Mouse (Mus musculus) limb, embryonic 12.5 days (tissue): Measurements from ENCODE around the gene Cops7a. TPM values are rescaled to one million over a fixed set of nuclear protein-coding genes. Genes with fewer than 3 reads are reported as not detected.

ENCODE experiments used
- ATAC-seq: fragments of 200-750 bp; cut with Nextera tagmentation; 2 replicates; pipeline ENCODE4 v1.8.0; 2017; ENCODE audit warnings: low read depth, moderate TSS enrichment; ENCODE audit not compliant: insufficient number of reproducible peaks, insufficient read depth, low FRiP score, low TSS enrichment
- H3K27ac ChIP-seq: fragments of 300-500 bp; sonication (generic); 2 replicates; pipeline ENCODE4 v1.5.1; 2016; ENCODE audit warnings: mild to moderate bottlenecking, moderate library complexity
- H3K27me3 ChIP-seq: fragments of 300-500 bp; sonication (generic); 2 replicates; pipeline ENCODE4 v1.6.1; 2016; ENCODE audit warnings: mild to moderate bottlenecking, moderate library complexity
- H3K36me3 ChIP-seq: fragments of 300-500 bp; sonication (generic); 2 replicates; pipeline ENCODE4 v1.6.1; 2016; ENCODE audit warnings: mild to moderate bottlenecking, moderate library complexity
- H3K4me1 ChIP-seq: fragments of 300-500 bp; sonication (generic); replicated peaks from 2 replicates; pipeline ENCODE4 v1.6.1; 2016
- H3K4me2 ChIP-seq: fragments of 300-500 bp; sonication (generic); 2 replicates; pipeline ENCODE4 v1.6.1; 2016; ENCODE audit warnings: mild to moderate bottlenecking, moderate library complexity
- H3K4me3 ChIP-seq: fragments of 300-500 bp; sonication (generic); replicated peaks from 2 replicates; pipeline ENCODE4 v1.5.1; 2016; ENCODE audit warnings: mild to moderate bottlenecking
- H3K9ac ChIP-seq: fragments of 300-500 bp; sonication (generic); replicated peaks from 2 replicates; pipeline ENCODE4 v1.6.1; 2016; ENCODE audit warnings: mild to moderate bottlenecking, moderate library complexity
- H3K9me3 ChIP-seq: fragments of 300-500 bp; sonication (generic); 2 replicates; pipeline ENCODE4 v1.6.1; 2016; ENCODE audit warnings: mild to moderate bottlenecking, moderate library complexity
- WGBS: fragments of 180-500 bp; shearing (Covaris S2); methylation state at CpG from one replicate; pipeline ENCODE4 v1.1.7; 2016; 5-methylcytosine and 5-hydroxymethylcytosine counted together
- polyA plus RNA-seq: library from polyadenylated mRNA; unstranded; fragments of >200 nt; fragmentation: Nextera tagmentation; extraction: Ambion mirVana; gene quantifications from 2 replicates; pipeline ENCODE4 v1.2.1, GENCODE M21; 2016

Cops7a gene
- polyA plus RNA-seq, 1 experiment from 2014 or later, result 114 TPM

DNA sequence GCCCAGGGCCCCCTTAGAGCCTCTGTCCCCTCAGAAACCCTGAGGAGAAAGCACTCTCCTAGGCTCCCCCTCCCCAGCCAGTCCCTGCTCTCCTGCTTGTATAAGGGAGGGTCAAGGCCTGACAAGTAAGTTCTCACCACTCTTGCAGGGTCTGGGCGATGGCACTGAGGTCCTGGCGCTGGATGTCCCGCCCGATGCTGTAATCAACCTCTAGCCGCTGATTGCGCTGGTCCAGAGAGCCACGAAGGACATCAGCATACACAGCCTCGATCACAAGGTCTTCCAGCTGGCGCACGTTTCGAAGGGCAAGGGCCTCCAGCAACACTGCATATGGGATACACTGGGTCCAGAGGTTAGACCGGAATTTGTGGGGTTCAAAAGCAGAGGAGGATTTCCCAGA lies 4.3 kb downstream of the Cops7a start:
- Histone ChIP-seq H3K4me2 (no peak overlapping the region), H3K9me3 (no peaks in the 10 kb centered on the region), H3K36me3 (peaks cover 66% of the 10 kb centered on the region), H3K9ac (no peak overlapping the region), H3K27ac (no peak overlapping the region), H3K4me3 (no peak overlapping the region), H3K4me1 (peaks cover 10% of the 10 kb centered on the region), H3K27me3 (no peaks in the 10 kb centered on the region)
- no peak for ATAC-seq
- WGBS, result 93% methylated on average over 12 of the region's 12 CpGs

DNA sequence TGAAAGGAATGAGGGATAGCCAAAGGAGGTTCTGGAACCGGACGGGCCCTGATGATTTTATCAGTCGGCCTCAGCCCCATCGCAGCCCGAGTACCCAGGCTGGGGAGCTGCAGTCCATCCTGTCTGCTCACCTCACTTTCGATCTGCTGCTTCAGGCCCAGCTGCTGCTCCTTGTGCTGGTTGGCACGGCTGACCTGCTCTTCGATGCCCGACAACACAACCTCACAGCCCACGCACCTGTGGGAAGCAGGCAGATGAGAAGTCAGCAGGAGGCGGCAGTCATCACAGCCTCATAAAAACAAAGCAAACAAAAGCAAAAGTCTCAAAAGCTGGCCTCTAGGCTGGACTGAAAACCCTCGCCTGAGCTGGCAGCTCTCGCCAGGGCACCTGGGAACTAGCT lies 5.4 kb downstream of the Cops7a start:
- no peaks in the 10 kb centered on the region for H3K9me3 ChIP-seq
- H3K27ac ChIP-seq, result no peak overlapping the region
- peaks cover 77% of the 10 kb centered on the region for H3K36me3 ChIP-seq
- peaks cover 9% of the 10 kb centered on the region for H3K4me1 ChIP-seq
- H3K9ac ChIP-seq, result no peak overlapping the region
- 91% methylated on average over 13 of the region's 13 CpGs for WGBS
- H3K27me3 ChIP-seq, result no peaks in the 10 kb centered on the region
- no peak overlapping the region for H3K4me3 ChIP-seq
- ATAC-seq, result no peak
- no peak overlapping the region for H3K4me2 ChIP-seq

DNA sequence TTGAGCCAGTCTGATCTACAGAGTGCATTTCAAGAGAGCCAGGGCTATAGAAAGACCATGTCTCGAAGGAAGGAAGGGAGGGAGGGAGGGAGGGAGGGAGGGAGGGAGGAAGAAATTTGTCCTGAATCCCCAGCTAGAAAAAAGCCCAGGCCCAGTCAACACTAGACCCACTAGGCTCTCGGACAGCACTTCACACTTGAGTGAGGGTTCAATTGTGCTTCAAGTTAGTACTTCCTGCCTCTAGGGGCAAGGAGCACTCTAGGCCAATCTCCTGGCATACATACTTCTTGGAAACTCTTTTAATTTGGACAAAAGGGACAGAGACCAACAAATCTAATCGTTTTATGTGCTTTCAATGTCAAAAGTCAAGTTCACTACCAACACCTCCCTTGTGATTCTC lies 7.2 kb downstream of the Cops7a start:
- no peaks in the 10 kb centered on the region for H3K27me3 ChIP-seq
- H3K9me3 ChIP-seq, result no peaks in the 10 kb centered on the region
- no peak overlapping the region for H3K4me2 ChIP-seq
- H3K36me3 ChIP-seq, result peaks cover 77% of the 10 kb centered on the region
- WGBS, result 84% methylated on average over 3 of the region's 3 CpGs
- no peak overlapping the region for H3K27ac ChIP-seq
- ATAC-seq, result no peak
- H3K9ac ChIP-seq, result no peak overlapping the region
- H3K4me3 ChIP-seq, result no peak overlapping the region
- no peaks in the 10 kb centered on the region for H3K4me1 ChIP-seq

DNA sequence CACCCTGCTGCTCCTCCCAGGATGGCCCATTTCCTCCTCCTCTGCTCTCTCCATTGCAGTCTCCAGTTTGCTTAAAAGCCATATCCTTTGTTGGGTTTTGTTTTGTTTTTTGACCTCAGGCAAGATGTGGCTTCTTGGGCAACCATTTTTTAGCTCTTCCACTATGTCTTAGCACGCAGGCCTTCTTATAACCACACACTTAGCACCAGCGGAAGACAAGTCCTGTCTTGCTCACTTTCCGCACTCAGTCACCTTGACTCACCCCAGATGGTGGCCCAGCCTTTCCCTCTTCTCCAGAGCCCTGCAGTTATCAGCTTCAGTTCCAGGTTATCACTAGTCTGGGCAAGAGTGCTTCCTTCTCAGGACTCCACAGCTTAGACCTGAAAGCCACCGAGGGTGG lies 10.1 kb downstream of the Cops7a start:
- H3K27me3 ChIP-seq, result no peaks in the 10 kb centered on the region
- no peak overlapping the region for H3K27ac ChIP-seq
- no peaks in the 10 kb centered on the region for H3K4me1 ChIP-seq
- H3K9me3 ChIP-seq, result no peaks in the 10 kb centered on the region
- no peak for ATAC-seq
- H3K9ac ChIP-seq, result no peak overlapping the region
- WGBS, result 92% methylated on average over 4 of the region's 4 CpGs
- H3K36me3 ChIP-seq, result peaks cover 51% of the 10 kb centered on the region
- no peak overlapping the region for H3K4me2 ChIP-seq
- H3K4me3 ChIP-seq, result no peak overlapping the region

DNA sequence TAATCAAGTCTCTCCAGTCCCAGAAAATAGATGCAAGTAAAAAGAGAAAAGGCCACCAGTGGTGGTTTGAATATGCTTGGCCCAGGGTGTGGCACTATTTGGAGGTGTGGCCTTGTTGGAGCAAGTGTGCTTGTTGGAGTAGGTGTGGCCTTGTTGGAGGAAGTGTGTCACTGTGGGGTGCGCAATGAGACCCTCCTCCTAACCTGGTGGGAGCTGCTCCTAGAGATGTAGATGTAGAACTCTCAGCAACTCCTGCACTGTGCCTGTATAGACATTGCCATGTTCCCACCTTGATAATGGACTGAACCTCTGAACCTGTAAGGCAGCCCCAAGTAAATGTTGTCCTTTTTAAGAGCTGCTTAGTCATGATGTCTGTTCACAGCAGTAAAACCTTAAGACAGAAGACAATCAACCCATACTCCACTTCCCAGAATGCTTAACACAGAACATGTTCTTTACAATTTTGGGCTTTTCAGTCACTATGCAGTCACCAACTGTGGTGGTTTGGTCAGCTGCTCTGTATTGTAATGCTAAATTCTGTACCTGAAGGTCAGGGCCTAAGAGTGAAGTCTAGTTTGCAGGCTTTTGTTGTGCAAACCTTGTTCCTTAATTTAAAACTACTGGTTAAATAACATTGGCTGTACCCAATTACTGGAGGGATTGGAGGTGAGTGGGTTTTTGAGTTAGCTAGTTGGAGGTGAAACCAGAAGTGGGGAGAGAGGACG lies 11.2 kb downstream of the Cops7a start:
- no peak overlapping the region for H3K4me2 ChIP-seq
- H3K9me3 ChIP-seq, result no peaks in the 10 kb centered on the region
- H3K4me1 ChIP-seq, result no peaks in the 10 kb centered on the region
- no peak overlapping the region for H3K4me3 ChIP-seq
- 93% methylated on average over 2 of the region's 2 CpGs for WGBS
- H3K27ac ChIP-seq, result no peak overlapping the region
- H3K9ac ChIP-seq, result no peak overlapping the region
- no peak for ATAC-seq
- H3K36me3 ChIP-seq, result peaks cover 41% of the 10 kb centered on the region
- H3K27me3 ChIP-seq, result no peaks in the 10 kb centered on the region

DNA sequence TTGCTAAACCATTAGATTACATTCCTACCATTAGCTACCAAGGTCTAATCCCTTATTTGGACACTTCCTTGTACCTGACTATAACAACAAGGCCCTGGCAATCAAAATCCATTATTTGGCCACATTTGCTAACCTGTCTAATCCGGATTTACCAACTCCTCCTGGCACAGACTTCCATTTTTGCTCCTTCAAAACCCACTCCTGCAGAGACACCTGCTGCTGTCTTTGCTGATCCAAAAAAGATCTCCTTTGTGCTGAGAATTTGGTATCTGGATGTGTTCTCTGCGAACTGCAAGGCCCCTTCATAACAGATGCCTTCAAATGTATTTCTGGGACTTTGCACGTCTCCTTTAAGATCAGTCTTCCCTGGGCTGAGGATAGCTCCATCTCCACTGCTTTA lies 21.8 kb downstream of the Cops7a start:
- 91% methylated on average over 3 of the region's 3 CpGs for WGBS
- Histone ChIP-seq H3K36me3 (peaks cover 15% of the 10 kb centered on the region), H3K4me3 (no peak overlapping the region), H3K9me3 (no peaks in the 10 kb centered on the region), H3K27me3 (no peaks in the 10 kb centered on the region), H3K4me2 (no peak overlapping the region), H3K9ac (no peak overlapping the region), H3K4me1 (no peaks in the 10 kb centered on the region), H3K27ac (no peak overlapping the region)
- ATAC-seq, result no peak

DNA sequence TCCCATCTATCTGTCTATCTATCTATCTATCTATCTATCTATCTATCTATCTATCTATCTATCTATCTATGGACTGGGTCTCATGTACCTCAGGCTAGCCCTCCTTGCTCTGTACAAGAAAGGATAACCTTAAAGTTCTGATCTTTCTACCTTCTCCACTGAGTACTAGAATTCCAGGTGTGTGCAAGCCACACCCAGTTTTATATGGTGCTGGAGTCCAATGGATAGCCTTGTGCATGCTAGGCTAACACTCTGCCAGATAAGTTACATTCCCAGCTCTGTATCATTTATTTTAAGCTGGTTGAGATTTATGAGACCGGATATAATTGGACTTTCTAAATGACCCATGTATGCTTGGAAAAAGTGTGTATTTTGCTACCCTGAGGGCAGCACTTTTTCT lies 23.7 kb downstream of the Cops7a start:
- Histone ChIP-seq H3K4me1 (no peaks in the 10 kb centered on the region), H3K36me3 (peaks cover 31% of the 10 kb centered on the region), H3K4me2 (no peak overlapping the region), H3K9me3 (no peaks in the 10 kb centered on the region), H3K9ac (no peak overlapping the region), H3K27ac (no peak overlapping the region), H3K4me3 (no peak overlapping the region), H3K27me3 (no peaks in the 10 kb centered on the region)
- 84% methylated on average over 1 of the region's 1 CpGs for WGBS
- no peak for ATAC-seq

DNA sequence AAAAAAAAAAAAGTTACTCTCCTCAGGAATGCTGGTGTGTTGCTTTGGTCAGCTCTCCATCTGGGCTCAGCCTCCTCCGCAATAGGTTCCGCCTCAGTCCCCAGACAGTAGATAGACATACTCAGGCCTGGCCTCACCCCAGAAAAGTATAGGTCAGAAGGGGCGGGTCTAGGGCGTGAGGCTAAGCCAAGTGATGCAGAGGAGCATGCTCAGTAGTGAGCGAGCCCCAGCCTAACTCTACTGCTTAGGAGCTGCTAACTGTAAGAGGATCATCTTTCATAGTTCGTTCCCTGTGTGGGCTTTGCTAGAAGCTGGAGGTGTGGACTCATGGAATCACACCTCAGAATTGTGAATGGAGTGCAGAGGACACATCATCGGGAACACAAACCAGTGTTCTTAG lies 26.8 kb downstream of the Cops7a start:
- Histone ChIP-seq H3K9ac (no peak overlapping the region), H3K9me3 (no peaks in the 10 kb centered on the region), H3K4me2 (no peak overlapping the region), H3K27me3 (no peaks in the 10 kb centered on the region), H3K4me1 (no peaks in the 10 kb centered on the region), H3K4me3 (no peak overlapping the region), H3K36me3 (peaks cover 63% of the 10 kb centered on the region), H3K27ac (no peak overlapping the region)
- ATAC-seq, result 0 out of 2 replicates have a peak, but pooled peaks have one; percentile 13
- WGBS, result 88% methylated on average over 7 of the region's 7 CpGs

DNA sequence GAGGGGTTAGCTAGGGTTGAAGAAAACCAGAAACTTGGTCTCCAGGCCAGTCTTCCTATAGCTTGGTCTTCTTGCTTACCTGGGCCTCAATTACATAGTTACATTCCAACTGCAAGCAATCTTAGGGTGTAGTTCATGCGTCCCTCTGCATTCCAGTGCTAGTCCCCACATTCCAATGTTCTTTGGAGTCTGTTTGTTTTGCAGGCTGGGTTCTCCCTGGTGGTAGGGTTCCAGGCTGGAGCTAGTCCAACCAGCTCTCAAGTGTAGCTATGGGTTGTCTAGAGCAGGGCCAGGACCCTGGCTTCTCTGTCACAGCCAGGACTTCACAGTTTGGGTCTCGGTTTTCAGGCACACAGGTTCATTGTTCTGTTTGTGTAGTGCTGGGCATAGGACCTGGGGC lies 27.8 kb downstream of the Cops7a start:
- Histone ChIP-seq H3K4me3 (no peak overlapping the region), H3K9me3 (no peaks in the 10 kb centered on the region), H3K4me1 (peaks cover 6% of the 10 kb centered on the region), H3K4me2 (no peak overlapping the region), H3K27me3 (no peaks in the 10 kb centered on the region), H3K27ac (no peak overlapping the region), H3K9ac (no peak overlapping the region), H3K36me3 (peaks cover 71% of the 10 kb centered on the region)
- WGBS, result 73% methylated on average over 2 of the region's 2 CpGs
- no peak for ATAC-seq

DNA sequence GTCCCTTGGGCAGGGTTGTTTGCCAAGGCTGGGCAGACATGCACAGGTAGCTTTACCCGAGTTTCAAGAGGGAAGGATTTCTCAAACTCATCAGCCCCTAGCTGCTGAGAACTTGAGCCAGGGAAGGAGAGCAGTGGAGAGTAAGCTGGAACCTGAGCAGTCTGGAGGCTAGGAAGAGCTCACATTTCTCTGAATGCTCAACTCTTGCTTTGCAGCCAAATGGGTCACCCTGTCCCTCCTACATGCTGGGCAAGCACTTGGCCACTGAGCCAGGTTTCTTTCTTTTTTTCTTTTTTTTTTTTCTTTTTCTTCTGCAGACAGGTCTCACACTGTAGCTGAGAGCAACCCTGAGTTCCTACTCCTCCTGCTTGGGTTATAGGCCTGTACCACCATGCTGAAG lies 28.7 kb downstream of the Cops7a start:
- Histone ChIP-seq H3K36me3 (peaks cover 73% of the 10 kb centered on the region), H3K4me2 (no peak overlapping the region), H3K4me3 (no peak overlapping the region), H3K9ac (no peak overlapping the region), H3K27ac (no peak overlapping the region), H3K9me3 (no peaks in the 10 kb centered on the region), H3K4me1 (peaks cover 10% of the 10 kb centered on the region), H3K27me3 (no peaks in the 10 kb centered on the region)
- WGBS, result 86% methylated on average over 1 of the region's 1 CpGs
- no peak for ATAC-seq

DNA sequence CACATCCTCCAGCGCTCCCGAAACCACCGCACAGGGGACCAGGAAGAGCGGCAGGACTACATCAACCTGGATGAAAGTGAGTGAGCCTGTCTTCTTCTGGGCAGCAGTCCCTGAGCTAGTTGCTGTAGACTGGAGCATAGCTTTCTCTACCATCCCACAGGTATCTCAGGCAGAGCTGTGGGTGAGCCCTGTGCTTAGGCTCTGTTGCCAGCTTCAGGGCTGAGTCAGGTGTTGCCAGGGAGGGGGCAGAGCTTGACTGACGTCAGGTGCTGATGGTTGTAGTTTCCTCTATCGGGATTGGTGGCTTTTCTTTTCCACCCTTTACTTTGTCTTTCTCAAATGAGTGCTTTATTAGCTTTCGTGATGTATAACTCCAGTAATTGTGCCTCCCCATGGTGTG lies 30.7 kb downstream of the Cops7a start:
- no peak overlapping the region for H3K27ac ChIP-seq
- H3K9ac ChIP-seq, result 0 out of 2 replicates have a peak overlapping the region, but pooled peaks have one; percentile 18
- no peaks in the 10 kb centered on the region for H3K27me3 ChIP-seq
- no peak overlapping the region for H3K4me2 ChIP-seq
- H3K4me3 ChIP-seq, result no peak overlapping the region
- WGBS, result 87% methylated on average over 7 of the region's 7 CpGs
- no peak for ATAC-seq
- peaks cover 68% of the 10 kb centered on the region for H3K36me3 ChIP-seq
- peaks cover 18% of the 10 kb centered on the region for H3K4me1 ChIP-seq
- H3K9me3 ChIP-seq, result no peaks in the 10 kb centered on the region

DNA sequence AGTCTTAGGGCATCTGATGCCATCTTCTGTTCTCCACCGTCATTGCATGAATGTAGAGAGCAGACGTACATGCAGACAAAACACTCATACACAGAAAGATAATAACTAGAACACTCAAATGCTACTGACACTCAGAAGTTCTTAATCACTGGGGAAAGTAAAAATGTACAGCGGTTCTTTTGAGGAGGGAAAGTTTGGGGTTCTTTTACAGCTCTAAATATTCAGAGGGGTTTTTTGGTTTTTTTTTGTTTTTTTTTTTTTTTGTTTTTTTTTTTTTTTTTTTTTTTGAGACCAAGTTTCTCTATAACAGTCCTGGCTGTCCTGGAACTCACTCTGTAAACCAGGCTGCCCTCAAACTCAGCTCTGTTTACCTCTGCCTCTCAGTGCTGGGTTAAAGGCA lies 32.2 kb downstream of the Cops7a start:
- no peak overlapping the region for H3K9ac ChIP-seq
- H3K4me2 ChIP-seq, result peak overlapping the region; percentile 90
- ATAC-seq, result no peak
- no peaks in the 10 kb centered on the region for H3K27me3 ChIP-seq
- 88% methylated on average over 3 of the region's 3 CpGs for WGBS
- no peaks in the 10 kb centered on the region for H3K9me3 ChIP-seq
- H3K4me3 ChIP-seq, result peak overlapping the region; percentile 93
- H3K36me3 ChIP-seq, result peaks cover 54% of the 10 kb centered on the region
- no peak overlapping the region for H3K27ac ChIP-seq
- peaks cover 22% of the 10 kb centered on the region for H3K4me1 ChIP-seq
